Mouse (Mus musculus) forelimb bud, embryonic 11.5 days (tissue): ENCODE measurements around the gene Znhit1.
"Not testable (repeated sequence)": the region's sequence is repeated elsewhere in the genome, so short reads cannot be mapped to it uniquely, and the experiment has no call there.

Experiments
- DNase-seq: peaks from one replicate; pipeline ENCODE4 v3.0.0-alpha.2; 2012; ENCODE audit warnings: low read depth, low spot score

Gene Znhit1

DNA sequence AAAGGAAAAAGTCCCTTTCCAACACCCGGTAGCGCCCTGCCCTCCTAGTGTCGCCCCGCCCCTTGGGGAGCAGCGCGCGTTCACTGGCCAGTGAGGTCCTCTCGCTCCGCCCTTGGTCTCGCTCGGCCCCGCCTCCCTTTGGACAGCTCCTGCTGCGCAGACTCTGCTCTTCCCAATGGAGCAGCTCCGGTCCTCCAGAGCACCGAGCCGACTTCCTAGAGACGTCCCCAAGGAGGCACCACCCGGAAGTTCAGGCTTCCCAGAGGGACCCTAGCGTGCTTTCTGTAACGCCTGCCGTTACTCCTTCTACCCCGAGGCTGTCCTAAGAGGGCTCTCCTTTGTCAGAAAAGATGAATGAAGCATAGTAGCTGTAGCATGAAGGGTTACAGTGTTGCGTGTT lies 34.8 kb downstream of the Znhit1 start, which contains the start of gene Fis1:
Fis1 (plus strand) TSS at position 261 of the 400 bp plus-strand sequence.
- DNase-seq: peak; percentile 97

DNA sequence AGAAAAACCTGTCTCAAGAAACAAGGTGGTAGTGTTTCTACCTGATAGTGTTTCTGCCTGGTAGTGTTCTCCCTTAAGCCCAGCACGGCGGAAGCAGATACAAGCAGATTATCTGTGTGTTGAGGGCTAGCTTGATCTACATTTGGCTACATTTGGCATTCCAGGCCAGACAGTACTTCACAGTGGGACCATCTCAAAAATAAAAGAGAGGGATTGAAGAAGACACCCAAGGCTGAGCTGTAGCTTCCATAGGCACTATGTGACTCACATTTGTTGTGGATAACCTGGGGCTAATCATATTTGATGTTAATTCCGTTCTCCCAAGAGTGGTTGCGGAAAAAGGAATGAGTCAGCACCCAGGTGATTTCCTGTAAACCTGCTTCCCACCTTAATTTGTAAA lies 35.7 kb downstream of the Znhit1 start:
- no peak for DNase-seq

DNA sequence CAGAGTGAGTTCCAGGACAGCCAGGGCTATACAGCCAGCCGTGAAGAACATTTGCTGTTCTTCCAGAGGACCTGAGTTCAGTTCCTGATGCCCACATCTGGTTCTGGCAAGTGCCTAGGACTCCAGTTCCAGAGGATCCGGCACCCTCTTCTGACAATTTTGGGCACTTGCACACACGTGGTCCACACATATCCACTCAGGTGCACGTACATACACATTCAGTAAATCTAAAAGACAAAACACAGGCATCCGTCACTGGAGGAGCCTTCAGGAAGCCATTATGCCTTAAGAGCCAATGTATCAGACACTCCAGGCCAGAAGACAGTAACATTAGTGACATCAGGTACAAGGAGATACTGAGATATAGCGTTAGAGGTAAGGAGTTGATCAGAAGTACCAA lies 37.3 kb downstream of the Znhit1 start:
- no peak for DNase-seq

DNA sequence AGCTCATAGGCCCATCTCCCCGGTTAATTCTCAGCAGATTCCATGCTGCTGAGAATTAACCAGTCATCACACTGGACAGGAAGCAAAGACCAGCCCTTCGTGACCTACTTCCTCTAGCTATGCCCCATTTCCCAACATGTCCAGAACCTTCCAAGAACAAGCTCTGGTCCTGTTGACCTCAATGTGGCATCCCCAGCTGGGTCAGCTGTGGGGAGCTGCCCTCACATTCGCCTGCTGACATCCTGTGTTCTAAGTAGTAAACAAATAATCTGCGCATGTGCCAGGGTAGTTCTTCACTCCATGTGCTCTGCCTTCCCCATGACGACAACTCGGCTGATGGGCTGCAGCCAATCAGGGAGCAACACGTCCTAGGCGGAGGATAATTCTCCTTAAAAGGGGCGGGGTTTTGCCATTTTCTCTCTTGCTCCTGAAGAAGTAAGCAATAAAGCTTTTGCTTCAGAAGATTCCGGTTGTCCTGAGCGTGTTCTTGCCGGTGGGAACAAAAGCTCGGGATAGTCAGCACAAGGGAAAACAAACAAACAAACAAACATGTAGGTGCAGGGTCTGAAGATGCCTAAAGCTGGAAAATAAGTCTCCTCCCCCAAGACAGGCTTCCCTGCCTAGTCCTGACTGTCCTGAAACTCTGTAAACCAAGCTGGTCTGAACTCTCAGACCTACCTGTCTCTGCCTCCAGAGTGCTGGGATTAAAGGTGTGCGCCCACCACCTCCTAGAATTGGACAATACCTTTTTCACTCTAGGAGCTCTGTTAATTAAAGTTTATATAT lies 38.1 kb downstream of the Znhit1 start:
- DNase-seq: not testable (repeated sequence)

DNA sequence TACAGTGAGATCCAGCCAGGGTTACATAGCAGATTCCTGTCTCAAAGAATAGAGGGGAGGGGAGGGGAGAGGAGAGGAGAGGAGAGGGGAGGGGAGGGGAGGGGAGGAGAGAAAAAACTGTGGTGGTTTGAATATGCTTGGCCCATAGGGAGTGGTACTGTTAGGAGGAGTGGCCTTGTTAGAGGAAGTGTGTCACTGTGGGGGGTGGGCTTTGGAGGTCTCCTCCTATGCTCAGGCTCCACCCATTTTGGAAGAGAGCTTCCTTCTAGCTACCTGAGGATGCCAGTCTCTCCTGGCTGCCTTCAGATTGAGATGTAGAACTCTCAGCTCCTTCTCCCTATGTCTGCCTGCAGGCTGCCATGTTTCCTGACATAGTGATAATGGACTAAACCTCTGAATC lies 39.9 kb downstream of the Znhit1 start:
- no peak for DNase-seq

DNA sequence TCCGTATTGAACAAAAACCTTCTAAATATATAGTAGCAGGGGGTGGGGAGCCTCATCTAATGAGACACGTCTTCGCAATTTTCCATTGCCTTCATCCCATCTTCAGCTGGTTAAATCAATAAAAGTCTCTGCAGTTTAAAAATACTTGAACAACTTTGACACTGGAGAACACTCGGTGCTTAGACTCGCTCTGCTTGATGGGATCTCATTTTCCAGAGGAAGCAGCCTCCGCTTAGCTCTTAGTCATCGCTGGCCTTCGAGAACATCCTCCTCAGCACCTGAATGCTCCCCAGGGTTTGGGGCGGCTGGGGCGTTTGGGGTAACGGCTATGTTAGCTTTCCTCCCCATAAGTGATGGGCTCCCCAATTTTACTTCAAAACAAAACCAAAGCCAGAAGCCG lies 42.7 kb downstream of the Znhit1 start:
- no peak for DNase-seq

DNA sequence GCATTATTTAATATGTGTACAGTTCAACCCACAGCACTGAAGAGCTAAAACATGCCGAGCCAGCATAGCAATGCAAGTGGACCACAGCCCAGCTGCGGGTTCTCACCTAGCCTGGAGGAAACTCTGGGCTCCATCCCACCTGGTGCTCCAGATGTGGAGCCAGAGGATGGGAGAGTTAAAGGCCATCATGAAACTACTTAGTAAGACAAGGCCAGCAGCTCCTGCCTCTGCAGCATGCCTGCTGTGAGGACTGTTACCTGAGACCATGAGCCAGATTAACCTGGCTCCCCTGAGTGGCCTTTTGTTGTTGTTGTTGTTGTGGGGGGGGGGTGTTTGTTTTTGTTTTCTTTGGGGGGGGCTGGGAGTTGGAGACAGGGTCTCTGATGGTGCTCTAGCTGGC lies 44.4 kb downstream of the Znhit1 start:
- no peak for DNase-seq

DNA sequence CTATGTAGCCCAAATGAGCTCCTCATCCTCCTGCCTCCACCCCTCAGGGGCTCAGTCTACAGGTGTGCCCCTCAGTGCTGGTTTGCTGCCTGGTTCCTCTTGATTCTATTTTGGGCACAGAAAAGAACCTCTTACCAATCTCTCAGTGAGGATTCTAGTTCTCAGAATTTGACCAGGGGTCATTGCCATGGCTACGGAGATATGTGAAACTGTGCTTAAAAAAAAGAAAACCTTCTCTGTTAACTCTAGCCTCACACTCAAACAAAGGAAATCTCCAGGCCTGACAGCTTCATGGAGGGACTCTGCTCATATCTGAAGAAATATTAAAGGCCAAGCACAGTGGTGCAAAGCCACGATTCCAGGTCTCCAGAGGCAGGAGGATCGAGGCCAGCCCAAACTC lies 45.0 kb downstream of the Znhit1 start:
- no peak for DNase-seq

DNA sequence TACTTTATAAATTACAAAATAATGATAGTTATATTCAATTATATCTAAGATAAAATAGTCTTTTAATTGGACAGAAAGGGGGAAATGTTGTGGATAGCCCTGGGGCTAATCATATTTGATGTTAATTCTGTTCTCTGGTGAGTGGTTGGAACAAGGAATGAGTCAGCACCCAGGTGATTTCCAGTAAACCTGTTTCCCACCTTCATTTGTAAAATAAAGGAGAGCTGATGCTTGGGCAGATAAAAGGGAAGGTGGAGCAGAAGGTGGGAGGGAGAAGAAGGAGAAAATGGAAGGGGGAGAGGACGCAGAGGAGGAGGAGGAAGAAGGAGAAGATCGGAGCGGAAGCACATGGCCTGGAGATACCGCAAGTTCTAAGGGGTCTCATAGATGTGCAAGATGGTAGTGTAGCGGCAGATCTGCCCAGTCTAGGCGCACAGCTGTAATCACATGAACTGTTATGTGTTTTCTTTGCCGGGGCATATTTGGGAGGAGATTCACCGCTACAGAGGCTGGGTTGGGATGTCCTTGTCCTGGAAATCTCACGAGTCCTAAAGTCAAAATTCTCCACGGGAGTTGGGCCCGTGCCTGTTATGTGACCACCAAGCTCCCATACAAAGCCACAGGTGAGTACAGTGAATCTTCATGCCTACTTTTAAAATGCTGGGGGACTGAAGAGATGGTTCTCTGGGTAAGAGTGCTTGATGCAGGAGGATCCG lies 46.8 kb downstream of the Znhit1 start:
- no peak for DNase-seq

DNA sequence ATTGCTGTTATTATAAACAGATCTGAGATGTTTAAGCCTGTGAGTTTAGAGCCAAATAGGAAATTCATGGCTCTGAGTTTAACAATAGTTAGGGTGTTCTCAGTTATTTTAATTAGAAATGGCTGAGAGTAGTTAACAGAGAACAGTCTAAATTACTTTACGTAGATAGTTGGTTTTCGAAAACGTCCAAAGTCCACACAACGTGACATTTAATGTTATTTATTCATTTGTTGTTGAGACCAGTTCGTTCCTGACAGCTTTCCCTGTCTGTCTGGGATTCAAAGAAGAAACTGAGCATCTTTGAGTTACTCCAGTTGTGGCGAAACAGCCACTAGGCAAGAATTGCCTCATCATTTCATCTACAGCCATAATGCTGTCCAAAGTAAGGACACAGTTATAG lies 47.8 kb downstream of the Znhit1 start:
- DNase-seq: not testable (repeated sequence)

DNA sequence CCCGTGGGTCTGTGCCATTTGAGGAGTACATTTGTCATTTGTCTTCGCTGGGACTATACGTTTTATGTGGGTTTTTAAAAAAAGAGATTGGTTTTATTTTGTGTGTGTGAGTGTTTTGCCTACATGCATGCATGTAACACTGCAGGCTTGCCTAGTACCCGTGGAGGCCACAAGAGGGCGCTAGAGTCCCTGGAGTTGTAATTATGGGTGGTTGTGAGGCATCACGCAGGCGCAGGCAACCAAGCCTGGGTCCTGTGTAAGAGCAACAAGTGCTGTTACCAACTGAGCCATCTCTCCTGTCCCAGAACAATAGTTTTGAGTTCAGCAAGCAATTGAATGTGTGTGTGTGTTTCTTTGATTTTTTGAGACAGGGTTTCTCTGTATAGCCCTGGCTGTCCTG lies 48.5 kb downstream of the Znhit1 start:
- DNase-seq: no peak

DNA sequence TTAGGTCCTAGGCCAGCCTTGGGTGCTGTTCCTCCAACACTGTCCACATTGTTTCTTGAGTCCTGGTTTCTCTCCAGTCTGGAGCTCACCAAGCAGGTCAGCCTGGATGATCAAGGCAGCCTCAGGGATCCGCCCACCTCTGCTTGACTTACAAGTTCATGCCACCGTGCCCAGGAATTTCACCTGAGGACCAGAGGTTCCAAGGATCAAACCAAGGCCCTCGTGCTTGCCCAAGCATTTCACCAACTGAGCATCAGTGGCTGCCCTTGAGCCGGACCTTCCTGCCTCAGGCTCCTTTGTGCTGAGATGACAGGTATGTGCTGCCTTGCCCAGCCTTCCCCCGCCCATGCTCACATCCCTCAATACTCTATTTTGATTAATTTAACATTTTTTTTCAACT lies 50.2 kb downstream of the Znhit1 start:
- DNase-seq: no peak

DNA sequence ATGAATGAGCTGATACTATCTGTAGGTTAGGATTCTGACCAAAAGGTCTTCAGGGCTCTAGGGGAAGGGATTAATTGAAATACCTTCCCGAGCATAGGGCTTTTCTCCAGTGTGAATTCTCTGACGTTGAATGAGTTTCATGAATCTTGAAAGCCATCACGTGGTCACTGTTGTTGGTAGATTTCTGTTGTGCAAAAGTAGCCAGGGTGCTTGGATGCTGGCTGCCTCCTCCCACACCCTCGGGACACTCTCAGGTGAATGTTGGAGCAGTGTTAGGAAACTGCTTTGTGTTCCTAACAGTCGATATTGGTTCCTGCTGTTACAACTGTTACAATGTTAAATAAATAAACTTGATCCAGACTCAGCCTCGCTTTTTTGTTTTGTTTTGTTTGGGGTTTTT lies 51.1 kb downstream of the Znhit1 start:
- no peak for DNase-seq

DNA sequence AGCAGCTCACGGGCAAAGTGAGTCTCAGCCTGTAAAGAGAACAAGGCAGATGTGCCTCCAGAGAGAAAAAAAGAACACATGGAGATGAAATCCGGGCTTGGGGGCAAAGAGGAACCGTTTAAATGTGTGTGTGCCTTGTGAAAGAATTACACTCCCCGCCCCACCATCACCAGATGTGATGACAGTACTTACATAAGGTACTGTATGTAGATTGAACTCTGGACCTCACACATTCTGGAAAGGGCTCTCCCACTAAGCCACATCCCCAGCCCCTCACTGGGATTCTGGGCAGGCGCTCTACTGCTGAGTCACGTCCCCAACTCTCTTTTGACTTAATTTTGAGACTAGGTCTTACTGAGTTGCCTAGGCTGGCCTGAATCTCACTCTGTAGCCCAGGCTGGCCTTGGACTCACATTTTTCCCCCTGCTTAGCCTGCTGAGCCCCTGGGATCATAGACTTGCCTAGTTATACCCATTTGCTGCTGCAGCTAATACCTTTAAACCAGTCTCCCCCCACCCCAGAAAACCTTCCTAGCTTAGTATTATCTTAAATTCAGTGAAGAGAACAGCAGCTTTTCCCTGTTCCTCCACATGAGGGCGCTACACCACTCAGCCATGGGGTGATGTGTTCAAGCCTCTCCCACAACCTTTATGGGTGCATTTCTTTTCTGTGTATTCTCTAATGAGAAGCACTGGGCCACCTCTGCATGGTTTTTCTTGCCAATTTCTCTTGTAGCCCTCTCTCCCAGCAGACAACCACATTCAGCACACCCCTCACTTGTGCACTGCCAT lies 51.7 kb downstream of the Znhit1 start:
- DNase-seq: no peak

DNA sequence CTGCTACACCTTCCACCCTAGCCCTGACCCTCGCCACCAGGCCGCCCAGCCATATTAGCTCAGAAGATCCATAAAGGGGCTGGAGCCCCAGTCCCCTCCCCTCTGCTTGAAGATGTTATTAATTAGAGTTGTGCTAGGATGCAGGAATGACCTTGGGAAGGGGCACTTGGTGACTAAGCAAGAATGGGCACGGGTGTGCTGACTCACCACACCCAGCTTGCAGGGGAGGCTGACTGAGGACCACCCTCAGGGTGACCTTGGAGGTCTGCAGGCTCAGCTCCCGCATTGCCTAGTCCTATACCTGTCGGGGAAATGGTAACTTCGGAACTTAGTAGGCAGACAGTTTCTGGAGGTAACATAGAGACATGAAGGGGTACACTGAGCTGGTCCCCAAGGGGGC lies 53.9 kb downstream of the Znhit1 start:
- no peak for DNase-seq

DNA sequence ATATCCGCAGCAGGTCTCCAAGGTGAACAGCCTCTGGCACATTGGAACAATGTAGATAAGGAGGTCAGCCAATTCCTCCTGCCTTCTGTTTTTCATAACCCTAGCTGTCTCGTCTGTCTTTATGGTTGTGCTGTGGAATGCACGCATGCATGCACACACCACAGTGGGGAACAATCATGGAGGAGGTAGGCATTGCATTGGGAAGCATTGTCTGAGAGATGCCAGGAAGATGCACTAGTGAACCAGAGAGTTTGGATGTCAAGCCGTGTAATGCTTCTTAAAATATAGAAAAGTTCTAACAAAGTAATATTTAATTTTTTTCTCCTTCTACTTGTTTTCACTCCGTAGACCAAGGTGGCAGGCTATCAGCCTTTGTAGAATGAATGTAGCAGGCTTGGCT lies 54.9 kb downstream of the Znhit1 start:
- peak; percentile 43 for DNase-seq
